Mouse (Mus musculus) left cerebral cortex, adult 18-20 months (tissue): ENCODE results near the gene Rbfox2. TPM values are rescaled to one million over a fixed set of nuclear protein-coding genes. Genes with fewer than 3 reads are reported as not detected.

ENCODE experiments used
- DNase-seq, 2 experiments: peaks; one replicate each; pipeline ENCODE4 v3.0.0; 2021 to 2022; ENCODE audit warnings: low spot score in 2 of 2, mixed read lengths in 1 of 2
- total RNA-seq, 2 experiments: library from RNA; stranded (reverse); gene quantifications; 2 replicates each; pipeline ENCODE4 v1.2.3; 2021

The Rbfox2 gene
- total RNA-seq, 2 experiments from 2014 or later, result 239 to 240 TPM

- no peak for DNase-seq
Measured at GRCm38 (mm10) chr15:77111924-77112323, 194.9 kb downstream of the Rbfox2 start.

- DNase-seq, result no peak
Measured at GRCm38 (mm10) chr15:77110452-77110851, 196.4 kb downstream of the Rbfox2 start.

- DNase-seq, result no peak
Measured at GRCm38 (mm10) chr15:77107169-77107908, 199.5 kb downstream of the Rbfox2 start.

GRCm38 (mm10) chr15:77105273-77105672 is 201.5 kb downstream of the Rbfox2 start:
- DNase-seq, result no peak

GRCm38 (mm10) chr15:77104349-77105158 is 202.2 kb downstream of the Rbfox2 start:
- no peak for DNase-seq

- no peak for DNase-seq
Measured at GRCm38 (mm10) chr15:77102685-77103084, 204.1 kb downstream of the Rbfox2 start.

GRCm38 (mm10) chr15:77099756-77100155 is 207.0 kb downstream of the Rbfox2 start:
- DNase-seq, result no peak

- no peak for DNase-seq
Measured at GRCm38 (mm10) chr15:77097358-77097757, 209.4 kb downstream of the Rbfox2 start.

GRCm38 (mm10) chr15:77095216-77095615 is 211.6 kb downstream of the Rbfox2 start:
- DNase-seq, result no peak

GRCm38 (mm10) chr15:77094431-77094830 is 212.4 kb downstream of the Rbfox2 start:
- DNase-seq, result no peak

GRCm38 (mm10) chr15:77091394-77091793 is 215.4 kb downstream of the Rbfox2 start:
- DNase-seq, result no peak

- no peak for DNase-seq
Measured at GRCm38 (mm10) chr15:77090531-77090930, 216.3 kb downstream of the Rbfox2 start.

GRCm38 (mm10) chr15:77089249-77089648 is 217.6 kb downstream of the Rbfox2 start:
- DNase-seq, result no peak

GRCm38 (mm10) chr15:77086488-77086887 is 220.3 kb downstream of the Rbfox2 start:
- no peak for DNase-seq

GRCm38 (mm10) chr15:77085818-77086217 is 221.0 kb downstream of the Rbfox2 start:
- DNase-seq, result no peak

- no peak for DNase-seq
Measured at GRCm38 (mm10) chr15:77081454-77081853, 225.3 kb downstream of the Rbfox2 start.

- DNase-seq, result no peak
Measured at GRCm38 (mm10) chr15:77080684-77081254, 226.0 kb downstream of the Rbfox2 start.

- DNase-seq, result no peak
Measured at GRCm38 (mm10) chr15:77079890-77080361, 226.9 kb downstream of the Rbfox2 start.

- DNase-seq, result no peak
Measured at GRCm38 (mm10) chr15:77079256-77079822, 227.5 kb downstream of the Rbfox2 start.

- DNase-seq, result no peak
Measured at GRCm38 (mm10) chr15:77078786-77079185, 228.0 kb downstream of the Rbfox2 start.

- DNase-seq, result no peak
Measured at GRCm38 (mm10) chr15:77077906-77078305, 228.9 kb downstream of the Rbfox2 start.
